Mouse (Mus musculus) hindbrain, embryonic 13.5 days (tissue): ENCODE data around the gene Mctp1. TPM values are rescaled to one million over a fixed set of nuclear protein-coding genes. Genes with fewer than 3 reads are reported as not detected.
"Not testable (repeated sequence)": the region's sequence is repeated elsewhere in the genome, so short reads cannot be mapped to it uniquely, and the experiment has no call there.

Source experiments
- ATAC-seq: fragments of 200-750 bp; cut with Nextera tagmentation; 2 replicates; pipeline ENCODE4 v1.8.0; 2017; ENCODE audit warnings: moderate TSS enrichment; ENCODE audit not compliant: low FRiP score
- H3K27ac ChIP-seq: fragments of 300-500 bp; sonication (generic); 2 replicates; pipeline ENCODE4 v1.5.1; 2015; ENCODE audit warnings: inconsistent platforms, mild to moderate bottlenecking, moderate library complexity
- H3K27me3 ChIP-seq: fragments of 300-500 bp; sonication (generic); 2 replicates; pipeline ENCODE4 v1.6.1; 2015; ENCODE audit warnings: mild to moderate bottlenecking, inconsistent platforms
- H3K36me3 ChIP-seq: fragments of 300-500 bp; sonication (generic); 2 replicates; pipeline ENCODE4 v1.6.1; 2015; ENCODE audit warnings: mild to moderate bottlenecking, inconsistent platforms
- H3K4me1 ChIP-seq: fragments of 300-500 bp; sonication (generic); replicated peaks from 2 replicates; pipeline ENCODE4 v1.6.1; 2015; ENCODE audit warnings: inconsistent platforms
- H3K4me2 ChIP-seq: fragments of 300-500 bp; sonication (generic); 2 replicates; pipeline ENCODE4 v1.6.1; 2015; ENCODE audit warnings: inconsistent platforms, mild to moderate bottlenecking, moderate library complexity
- H3K4me3 ChIP-seq: fragments of 300-500 bp; sonication (generic); 2 replicates; pipeline ENCODE4 v1.5.1; 2015; ENCODE audit warnings: mild to moderate bottlenecking, inconsistent platforms
- H3K9ac ChIP-seq: fragments of 300-500 bp; sonication (generic); 2 replicates; pipeline ENCODE4 v1.6.1; 2015; ENCODE audit warnings: mild to moderate bottlenecking, inconsistent platforms
- H3K9me3 ChIP-seq: fragments of 300-500 bp; sonication (generic); 2 replicates; pipeline ENCODE4 v1.6.1; 2016; ENCODE audit warnings: inconsistent platforms
- WGBS: fragments of 180-500 bp; shearing (Covaris S2); methylation state at CpG from one replicate; pipeline ENCODE4 v1.1.7; 2015; 5-methylcytosine and 5-hydroxymethylcytosine counted together
- polyA plus RNA-seq: library from polyadenylated mRNA; unstranded; fragments of >200 nt; fragmentation: Nextera tagmentation; extraction: Ambion mirVana; gene quantifications from 2 replicates; pipeline ENCODE4 v1.2.1, GENCODE M21; 2015

The Mctp1 gene
- polyA plus RNA-seq, 1 experiment from 2014 or later, result 3.5 TPM

GRCm38 (mm10) chr13:76422124-76422523, 37.8 kb downstream of the Mctp1 start:
- Histone ChIP-seq H3K4me3 (no peak overlapping the region), H3K4me2 (no peak overlapping the region), H3K9ac (no peak overlapping the region), H3K36me3 (no peaks in the 10 kb centered on the region), H3K9me3 (no peaks in the 10 kb centered on the region), H3K27ac (no peak overlapping the region), H3K4me1 (no peaks in the 10 kb centered on the region), H3K27me3 (no peaks in the 10 kb centered on the region)
- WGBS, result 92% methylated on average over 5 of the region's 5 CpGs
- no peak for ATAC-seq

- 86% methylated on average over 6 of the region's 6 CpGs for WGBS
These were observed 45.1 kb downstream of the Mctp1 start for GRCm38 (mm10) chr13:76429456-76429855.

GRCm38 (mm10) chr13:76429927-76430326, 45.6 kb downstream of the Mctp1 start:
- Histone ChIP-seq H3K4me3 (no peak overlapping the region), H3K27ac (no peak overlapping the region), H3K4me1 (no peaks in the 10 kb centered on the region), H3K27me3 (no peaks in the 10 kb centered on the region), H3K9me3 (no peaks in the 10 kb centered on the region), H3K4me2 (no peak overlapping the region), H3K36me3 (no peaks in the 10 kb centered on the region), H3K9ac (no peak overlapping the region)
- WGBS, result 86% methylated on average over 2 of the region's 2 CpGs
- ATAC-seq, result no peak

More at GRCm38 (mm10) chr13:76429456-76429855, 45.1 kb downstream of the Mctp1 start:
- H3K36me3 ChIP-seq, result no peaks in the 10 kb centered on the region
- H3K27me3 ChIP-seq, result no peaks in the 10 kb centered on the region
- H3K4me3 ChIP-seq, result no peak overlapping the region
- no peaks in the 10 kb centered on the region for H3K9me3 ChIP-seq
- no peak for ATAC-seq
- no peak overlapping the region for H3K9ac ChIP-seq
- no peak overlapping the region for H3K27ac ChIP-seq
- H3K4me2 ChIP-seq, result no peak overlapping the region
- H3K4me1 ChIP-seq, result no peaks in the 10 kb centered on the region

- Histone ChIP-seq H3K36me3 (no peaks in the 10 kb centered on the region), H3K27me3 (no peaks in the 10 kb centered on the region), H3K4me3 (no peak overlapping the region), H3K27ac (no peak overlapping the region), H3K9me3 (no peaks in the 10 kb centered on the region), H3K9ac (no peak overlapping the region), H3K4me2 (no peak overlapping the region), H3K4me1 (no peaks in the 10 kb centered on the region)
- 83% methylated on average over 2 of the region's 2 CpGs for WGBS
- no peak for ATAC-seq
These were observed 47.6 kb downstream of the Mctp1 start for GRCm38 (mm10) chr13:76431946-76432345.

- ATAC-seq, result no peak
- H3K27ac ChIP-seq, result no peak overlapping the region
- H3K9ac ChIP-seq, result no peak overlapping the region
- no peak overlapping the region for H3K4me3 ChIP-seq
- H3K36me3 ChIP-seq, result no peaks in the 10 kb centered on the region
- WGBS, result 88% methylated on average over 4 of the region's 4 CpGs
- no peaks in the 10 kb centered on the region for H3K27me3 ChIP-seq
- H3K4me1 ChIP-seq, result no peaks in the 10 kb centered on the region
- no peaks in the 10 kb centered on the region for H3K9me3 ChIP-seq
- no peak overlapping the region for H3K4me2 ChIP-seq
These were observed 49.1 kb downstream of the Mctp1 start for GRCm38 (mm10) chr13:76433438-76433837.

- H3K4me2 ChIP-seq, result no peak overlapping the region
- H3K4me1 ChIP-seq, result no peaks in the 10 kb centered on the region
- H3K9ac ChIP-seq, result no peak overlapping the region
- H3K9me3 ChIP-seq, result no peaks in the 10 kb centered on the region
- no peak overlapping the region for H3K27ac ChIP-seq
- no peak for ATAC-seq
- H3K27me3 ChIP-seq, result no peaks in the 10 kb centered on the region
- no peak overlapping the region for H3K4me3 ChIP-seq
- no peaks in the 10 kb centered on the region for H3K36me3 ChIP-seq
These were observed 52.1 kb downstream of the Mctp1 start for GRCm38 (mm10) chr13:76436426-76436825.

GRCm38 (mm10) chr13:76438765-76439164, 54.4 kb downstream of the Mctp1 start:
- H3K36me3 ChIP-seq, result no peaks in the 10 kb centered on the region
- no peak for ATAC-seq
- WGBS, result 100% methylated on average over 1 of the region's 1 CpGs
- H3K4me3 ChIP-seq, result no peak overlapping the region
- H3K4me2 ChIP-seq, result no peak overlapping the region
- H3K27me3 ChIP-seq, result no peaks in the 10 kb centered on the region
- H3K27ac ChIP-seq, result no peak overlapping the region
- no peak overlapping the region for H3K9ac ChIP-seq
- H3K9me3 ChIP-seq, result no peaks in the 10 kb centered on the region
- H3K4me1 ChIP-seq, result no peaks in the 10 kb centered on the region

- H3K9ac ChIP-seq, result no peak overlapping the region
- 82% methylated on average over 1 of the region's 1 CpGs for whole genome bisulfite sequencing
- H3K27me3 ChIP-seq, result no peaks in the 10 kb centered on the region
- H3K9me3 ChIP-seq, result no peaks in the 10 kb centered on the region
- no peak for ATAC-seq
- H3K4me3 ChIP-seq, result no peak overlapping the region
- no peak overlapping the region for H3K4me2 ChIP-seq
- H3K27ac ChIP-seq, result no peak overlapping the region
- H3K4me1 ChIP-seq, result no peaks in the 10 kb centered on the region
- H3K36me3 ChIP-seq, result no peaks in the 10 kb centered on the region
These were observed 61.7 kb downstream of the Mctp1 start for GRCm38 (mm10) chr13:76446059-76446458.

GRCm38 (mm10) chr13:76447528-76447927, 63.2 kb downstream of the Mctp1 start:
- WGBS, result 76% methylated on average over 1 of the region's 1 CpGs
- no peaks in the 10 kb centered on the region for H3K27me3 ChIP-seq
- no peak overlapping the region for H3K27ac ChIP-seq
- H3K36me3 ChIP-seq, result no peaks in the 10 kb centered on the region
- no peak for ATAC-seq
- no peaks in the 10 kb centered on the region for H3K4me1 ChIP-seq
- H3K9me3 ChIP-seq, result no peaks in the 10 kb centered on the region
- H3K9ac ChIP-seq, result no peak overlapping the region
- H3K4me2 ChIP-seq, result no peak overlapping the region
- no peak overlapping the region for H3K4me3 ChIP-seq

- not testable (repeated sequence) for H3K27me3 ChIP-seq, H3K4me2 ChIP-seq, H3K4me1 ChIP-seq, H3K9me3 ChIP-seq, H3K36me3 ChIP-seq, H3K4me3 ChIP-seq, H3K27ac ChIP-seq, ATAC-seq, H3K9ac ChIP-seq
- WGBS, result 70% methylated on average over 3 of the region's 3 CpGs
These were observed 67.2 kb downstream of the Mctp1 start for GRCm38 (mm10) chr13:76451526-76451925.

GRCm38 (mm10) chr13:76481601-76482000, 97.3 kb downstream of the Mctp1 start:
- H3K9ac ChIP-seq, result no peak overlapping the region
- no peak for ATAC-seq
- H3K4me2 ChIP-seq, result no peak overlapping the region
- no peaks in the 10 kb centered on the region for H3K36me3 ChIP-seq
- no peaks in the 10 kb centered on the region for H3K27me3 ChIP-seq
- no peak overlapping the region for H3K4me3 ChIP-seq
- H3K4me1 ChIP-seq, result peaks cover 5% of the 10 kb centered on the region; the same call in 1 of the 2 replicates
- no peaks in the 10 kb centered on the region for H3K9me3 ChIP-seq
- H3K27ac ChIP-seq, result no peak overlapping the region

GRCm38 (mm10) chr13:76482998-76483397, 98.7 kb downstream of the Mctp1 start:
- Histone ChIP-seq H3K27me3 (no peaks in the 10 kb centered on the region), H3K9me3 (no peaks in the 10 kb centered on the region), H3K4me1 (peaks cover 5% of the 10 kb centered on the region; the same call in 1 of the 2 replicates), H3K4me3 (no peak overlapping the region), H3K27ac (no peak overlapping the region), H3K9ac (no peak overlapping the region), H3K4me2 (no peak overlapping the region), H3K36me3 (no peaks in the 10 kb centered on the region)
- ATAC-seq, result no peak
- 81% methylated on average over 2 of the region's 2 CpGs for WGBS

GRCm38 (mm10) chr13:76484086-76484709, 99.9 kb downstream of the Mctp1 start:
- Histone ChIP-seq H3K4me3 (no peak overlapping the region), H3K9me3 (no peaks in the 10 kb centered on the region), H3K27me3 (no peaks in the 10 kb centered on the region), H3K9ac (no peak overlapping the region), H3K27ac (no peak overlapping the region), H3K4me1 (peaks cover 5% of the 10 kb centered on the region; the same call in 1 of the 2 replicates), H3K36me3 (no peaks in the 10 kb centered on the region), H3K4me2 (no peak overlapping the region)
- ATAC-seq, result peak; percentile 68; the same call in 1 of the 2 replicates
- WGBS, result 26% methylated on average over 2 of the region's 2 CpGs
